Mouse (Mus musculus): Measurements from ENCODE around the gene Lpo. TPM values are rescaled to one million over a fixed set of nuclear protein-coding genes. Genes with fewer than 3 reads are reported as not detected.
"Not testable (repeated sequence)": the region's sequence is repeated elsewhere in the genome, so short reads cannot be mapped to it uniquely, and the experiment has no call there.

Gene Lpo
- polyA plus RNA-seq (2015; fragmentation: Nextera tagmentation; extraction: Ambion mirVana): 0.21 and 0.29 TPM in 2 replicates

- Histone ChIP-seq H3K4me1 (no peaks in the 10 kb centered on the region), H3K27me3 (no peaks in the 10 kb centered on the region), H3K4me2 (replicated peaks) (no peak within 1 kb of the TSS), H3K36me3 (no peaks in the 10 kb centered on the region), H3K9me3 (replicated peaks) (no peaks in the 10 kb centered on the region), H3K27ac (replicated peaks) (no peak within 1 kb of the TSS), H3K9ac (no peak within 1 kb of the TSS), H3K4me3 (replicated peaks) (no peak within 1 kb of the TSS)
- no peak for ATAC-seq (ENCODE audit: insufficient number of reproducible peaks, low FRiP score, low TSS enrichment, low read depth)
- WGBS: 70% methylated on average over 10 of the region's 10 CpGs
Measured at GRCm38 (mm10) chr11:87828239-87828900, at the start of gene Lpo. TSS of gene Lpo (minus strand) at chr11:87828289.

GRCm38 (mm10) chr11:87875436-87875835 is 47.3 kb upstream of the Lpo start, which contains the start of gene Epx:
TSS of gene Epx (minus strand) at chr11:87875536.
- Histone ChIP-seq H3K4me3 (replicated peaks) (no peak within 1 kb of the TSS), H3K4me1 (peaks cover 5% of the 10 kb centered on the region; the same call in 1 of the 2 replicates), H3K36me3 (no peaks in the 10 kb centered on the region), H3K9me3 (replicated peaks) (no peaks in the 10 kb centered on the region), H3K4me2 (replicated peaks) (no peak within 1 kb of the TSS), H3K27ac (replicated peaks) (no peak within 1 kb of the TSS), H3K9ac (no peak within 1 kb of the TSS), H3K27me3 (no peaks in the 10 kb centered on the region)
- 84% methylated on average over 6 of the region's 6 CpGs for WGBS
- no peak for ATAC-seq (ENCODE audit: insufficient number of reproducible peaks, low FRiP score, low TSS enrichment, low read depth)

- no peak for ATAC-seq (ENCODE audit: insufficient number of reproducible peaks, low FRiP score, low TSS enrichment, low read depth)
- H3K36me3 ChIP-seq: no peaks in the 10 kb centered on the region
- 32% methylated on average over 8 of the region's 8 CpGs for WGBS
- no peaks in the 10 kb centered on the region for H3K27me3 ChIP-seq
- H3K4me3 ChIP-seq (replicated peaks): no peak overlapping the region
- no peak overlapping the region for H3K27ac ChIP-seq (replicated peaks)
- H3K4me2 ChIP-seq (replicated peaks): no peak overlapping the region
- H3K4me1 ChIP-seq: peaks cover 5% of the 10 kb centered on the region; the same call in 1 of the 2 replicates
- H3K9ac ChIP-seq: no peak overlapping the region
- H3K9me3 ChIP-seq (replicated peaks): no peaks in the 10 kb centered on the region
Measured at GRCm38 (mm10) chr11:87871766-87872165, 43.7 kb upstream of the Lpo start.

- H3K9me3 ChIP-seq (replicated peaks): no peaks in the 10 kb centered on the region
- no peaks in the 10 kb centered on the region for H3K36me3 ChIP-seq
- no peak overlapping the region for H3K9ac ChIP-seq
- no peak overlapping the region for H3K4me3 ChIP-seq (replicated peaks)
- peaks cover 5% of the 10 kb centered on the region; the same call in 1 of the 2 replicates for H3K4me1 ChIP-seq
- WGBS: 69% methylated on average over 2 of the region's 2 CpGs
- no peak overlapping the region for H3K27ac ChIP-seq (replicated peaks)
- no peak for ATAC-seq (ENCODE audit: insufficient number of reproducible peaks, low FRiP score, low TSS enrichment, low read depth)
- H3K4me2 ChIP-seq (replicated peaks): no peak overlapping the region
- H3K27me3 ChIP-seq: no peaks in the 10 kb centered on the region
Measured at GRCm38 (mm10) chr11:87870096-87870495, 42.0 kb upstream of the Lpo start.

GRCm38 (mm10) chr11:87866891-87867290 is 38.8 kb upstream of the Lpo start:
- not testable (repeated sequence) for ATAC-seq (ENCODE audit: insufficient number of reproducible peaks, low FRiP score, low TSS enrichment, low read depth); H3K9me3 ChIP-seq (replicated peaks); H3K4me3 ChIP-seq (replicated peaks); H3K4me2 ChIP-seq (replicated peaks); H3K27ac ChIP-seq (replicated peaks); H3K27me3 ChIP-seq; H3K9ac ChIP-seq; H3K4me1 ChIP-seq
- WGBS: 85% methylated on average over 1 of the region's 2 CpGs
- H3K36me3 ChIP-seq: peaks cover 20% of the 10 kb centered on the region; the same call in 1 of the 2 replicates

GRCm38 (mm10) chr11:87862805-87863204 is 34.7 kb upstream of the Lpo start:
- Histone ChIP-seq H3K4me2 (replicated peaks) (no peak overlapping the region), H3K36me3 (peaks cover 50% of the 10 kb centered on the region), H3K9me3 (replicated peaks) (no peaks in the 10 kb centered on the region), H3K27me3 (no peaks in the 10 kb centered on the region), H3K27ac (replicated peaks) (no peak overlapping the region), H3K4me3 (replicated peaks) (no peak overlapping the region), H3K4me1 (no peaks in the 10 kb centered on the region), H3K9ac (no peak overlapping the region)
- no peak for ATAC-seq (ENCODE audit: insufficient number of reproducible peaks, low FRiP score, low TSS enrichment, low read depth)
- 92% methylated on average over 13 of the region's 13 CpGs for WGBS

GRCm38 (mm10) chr11:87860426-87860825 is 32.3 kb upstream of the Lpo start:
- Histone ChIP-seq H3K9ac (no peak overlapping the region), H3K27me3 (no peaks in the 10 kb centered on the region), H3K36me3 (peaks cover 64% of the 10 kb centered on the region), H3K27ac (replicated peaks) (no peak overlapping the region), H3K4me2 (replicated peaks) (no peak overlapping the region), H3K4me1 (no peaks in the 10 kb centered on the region), H3K4me3 (replicated peaks) (no peak overlapping the region), H3K9me3 (replicated peaks) (no peaks in the 10 kb centered on the region)
- ATAC-seq (ENCODE audit: insufficient number of reproducible peaks, low FRiP score, low TSS enrichment, low read depth): no peak
- 86% methylated on average over 9 of the region's 9 CpGs for WGBS

- H3K36me3 ChIP-seq: peaks cover 64% of the 10 kb centered on the region
Measured at GRCm38 (mm10) chr11:87859273-87859672, 31.2 kb upstream of the Lpo start.

GRCm38 (mm10) chr11:87854550-87854949 is 26.5 kb upstream of the Lpo start:
- H3K4me3 ChIP-seq (replicated peaks): no peak overlapping the region
- ATAC-seq (ENCODE audit: insufficient number of reproducible peaks, low FRiP score, low TSS enrichment, low read depth): no peak

More at GRCm38 (mm10) chr11:87859273-87859672, 31.2 kb upstream of the Lpo start:
- Histone ChIP-seq H3K9me3 (replicated peaks) (no peaks in the 10 kb centered on the region), H3K27me3 (no peaks in the 10 kb centered on the region), H3K27ac (replicated peaks) (no peak overlapping the region), H3K4me2 (replicated peaks) (no peak overlapping the region), H3K9ac (no peak overlapping the region), H3K4me1 (no peaks in the 10 kb centered on the region), H3K4me3 (replicated peaks) (no peak overlapping the region)
- WGBS: 86% methylated on average over 11 of the region's 11 CpGs
- no peak for ATAC-seq (ENCODE audit: insufficient number of reproducible peaks, low FRiP score, low TSS enrichment, low read depth)

GRCm38 (mm10) chr11:87853597-87853954 is 25.5 kb upstream of the Lpo start:
- H3K27ac ChIP-seq (replicated peaks): peak overlapping the region; percentile 59

More at GRCm38 (mm10) chr11:87854550-87854949, 26.5 kb upstream of the Lpo start:
- no peak overlapping the region for H3K27ac ChIP-seq (replicated peaks)
- no peak overlapping the region for H3K4me2 ChIP-seq (replicated peaks)
- no peaks in the 10 kb centered on the region for H3K9me3 ChIP-seq (replicated peaks)
- H3K4me1 ChIP-seq: peaks cover 9% of the 10 kb centered on the region; the same call in 1 of the 2 replicates
- no peak overlapping the region for H3K9ac ChIP-seq
- no peaks in the 10 kb centered on the region for H3K27me3 ChIP-seq
- WGBS: 87% methylated on average over 7 of the region's 7 CpGs
- H3K36me3 ChIP-seq: peaks cover 25% of the 10 kb centered on the region

GRCm38 (mm10) chr11:87852690-87853596 is 24.9 kb upstream of the Lpo start, which contains the start of gene Mks1:
TSS of gene Mks1 (plus strand) at chr11:87853215.
- 3% methylated on average over 40 of the region's 40 CpGs for WGBS
- H3K27me3 ChIP-seq: no peaks in the 10 kb centered on the region
- H3K9ac ChIP-seq: peak within 1 kb of the TSS; percentile 39
- peak within 1 kb of the TSS; percentile 59 for H3K27ac ChIP-seq (replicated peaks)
- H3K4me2 ChIP-seq (replicated peaks): peak within 1 kb of the TSS; percentile 71
- peak; percentile 86 for ATAC-seq (ENCODE audit: insufficient number of reproducible peaks, low FRiP score, low TSS enrichment, low read depth)
- H3K4me1 ChIP-seq: peaks cover 9% of the 10 kb centered on the region; the same call in 1 of the 2 replicates
- H3K9me3 ChIP-seq (replicated peaks): no peaks in the 10 kb centered on the region
- H3K4me3 ChIP-seq (replicated peaks): peak within 1 kb of the TSS; percentile 67
- H3K36me3 ChIP-seq: peaks cover 16% of the 10 kb centered on the region

More at GRCm38 (mm10) chr11:87853597-87853954, 25.5 kb upstream of the Lpo start:
- Histone ChIP-seq H3K27me3 (no peaks in the 10 kb centered on the region), H3K4me1 (peaks cover 9% of the 10 kb centered on the region; the same call in 1 of the 2 replicates), H3K36me3 (peaks cover 22% of the 10 kb centered on the region), H3K9ac (peak overlapping the region; percentile 39; the same call in 1 of the 2 replicates), H3K9me3 (replicated peaks) (no peaks in the 10 kb centered on the region), H3K4me2 (replicated peaks) (peak overlapping the region; percentile 71), H3K4me3 (replicated peaks) (peak overlapping the region; percentile 67)
- no peak for ATAC-seq (ENCODE audit: insufficient number of reproducible peaks, low FRiP score, low TSS enrichment, low read depth)
- 34% methylated on average over 8 of the region's 8 CpGs for WGBS
